18 mouse cellular contexts compared by ENCODE assay signal in genomic region chr11:63420341-63420740, GRCm38 (mm10).
"Had no signal": no experiment of that assay in that cellular context is flagged by ENCODE, and none has a peak within 500 bp of the region (broad histone marks: within the 10 kb centered on the region; RNA-seq: fewer than 3 reads in every experiment).

No protein-coding gene starts in this region.

- H3K9ac ChIP-seq: liver, embryonic 14.5 days; midbrain, embryonic 12.5 days; neural tube, embryonic 13.5 days; neural tube, embryonic 15.5 days had no signal

- H3K36me3 ChIP-seq: midbrain, embryonic 10.5 days; midbrain, embryonic 12.5 days; neural tube, embryonic 13.5 days; neural tube, embryonic 15.5 days had no signal

- H3K9me3 ChIP-seq: midbrain, embryonic 10.5 days; midbrain, embryonic 12.5 days; neural tube, embryonic 13.5 days; neural tube, embryonic 15.5 days had no signal

- H3K27ac ChIP-seq: liver, embryonic 14.5 days; midbrain, embryonic 10.5 days; midbrain, embryonic 12.5 days; neural tube, embryonic 13.5 days; neural tube, embryonic 15.5 days had no signal

- H3K4me3 ChIP-seq: midbrain, embryonic 10.5 days; midbrain, embryonic 12.5 days; myocyte; neural tube, embryonic 13.5 days; neural tube, embryonic 15.5 days had no signal

- H3K4me2 ChIP-seq: midbrain, embryonic 12.5 days; neural tube, embryonic 13.5 days; neural tube, embryonic 15.5 days had no signal

- DNase-seq: lung, adult 2 months; lung, postnatal 36 days; midbrain, embryonic 14.5 days; retina, postnatal 1 day; right cerebral cortex, adult 18-20 months; right cerebral cortex, postnatal 25 days; right cerebral cortex, postnatal 4 days; spleen, adult 18-20 months; thymus, adult 18-20 months; thymus, postnatal 14 days; thymus, postnatal 36 days had no signal

- ATAC-seq: midbrain, embryonic 16.5 days had no signal

- H3K27me3 ChIP-seq: midbrain, embryonic 12.5 days; neural tube, embryonic 13.5 days; neural tube, embryonic 15.5 days had no signal

- H3K4me1 ChIP-seq: neural tube, embryonic 13.5 days; neural tube, embryonic 15.5 days had no signal
